Mouse (Mus musculus) midbrain, postnatal 0 days (tissue): ENCODE results near the gene Gm20388. TPM values are rescaled to one million over a fixed set of nuclear protein-coding genes. Genes with fewer than 3 reads are reported as not detected.

ENCODE experiments used
- ATAC-seq: fragments of 200-750 bp; cut with Nextera tagmentation; 2 replicates; pipeline ENCODE4 v1.8.0; 2017; ENCODE audit warnings: moderate number of reproducible peaks, mild to moderate bottlenecking, moderate TSS enrichment, moderate library complexity; ENCODE audit not compliant: low FRiP score
- DNase-seq: peaks from one replicate; pipeline ENCODE4 v3.0.0-alpha.2; 2015; ENCODE audit warnings: low spot score
- H3K27ac ChIP-seq: fragments of 300-500 bp; sonication (generic); 2 replicates; pipeline ENCODE4 v1.5.1; 2014; ENCODE audit warnings: low read depth, mild to moderate bottlenecking, low read length, mixed read lengths
- H3K27me3 ChIP-seq: fragments of 300-500 bp; sonication (generic); 2 replicates; pipeline ENCODE4 v1.6.1; 2014; ENCODE audit warnings: low read length, control low read depth, mixed read lengths; ENCODE audit not compliant: insufficient read depth
- H3K36me3 ChIP-seq: fragments of 300-500 bp; sonication (generic); 2 replicates; pipeline ENCODE4 v1.6.1; 2014; ENCODE audit warnings: low read length, control low read depth, mixed read lengths; ENCODE audit not compliant: insufficient read depth
- H3K4me1 ChIP-seq: fragments of 300-500 bp; sonication (generic); 2 replicates; pipeline ENCODE4 v1.6.1; 2014; ENCODE audit warnings: mild to moderate bottlenecking, control low read depth, antibody characterized with exemption, low read length, mixed read lengths; ENCODE audit not compliant: insufficient read depth
- H3K4me2 ChIP-seq: fragments of 300-500 bp; sonication (generic); 2 replicates; pipeline ENCODE4 v1.6.1; 2014; ENCODE audit warnings: low read depth, mild to moderate bottlenecking, low read length, mixed read lengths; ENCODE audit not compliant: poor library complexity, severe bottlenecking
- H3K4me3 ChIP-seq: fragments of 300-500 bp; sonication (generic); 2 replicates; pipeline ENCODE4 v1.5.1; 2014; ENCODE audit warnings: low read depth, mild to moderate bottlenecking, low read length, moderate library complexity
- H3K9ac ChIP-seq: fragments of 300-500 bp; sonication (generic); replicated peaks from 2 replicates; pipeline ENCODE4 v1.6.1; 2014; ENCODE audit warnings: mild to moderate bottlenecking, low read length, moderate library complexity, mixed read lengths; ENCODE audit not compliant: poor library complexity, severe bottlenecking
- H3K9me3 ChIP-seq: fragments of 300-500 bp; sonication (generic); 2 replicates; pipeline ENCODE4 v1.6.1; 2016; ENCODE audit warnings: low read length, control low read depth
- CTCF ChIP-seq: IDR thresholded peaks from 2 replicates; pipeline ENCODE4 v1.5.1; 2016; ENCODE audit warnings: antibody characterized with exemption, mild to moderate bottlenecking
- WGBS: fragments of 180-500 bp; shearing (Covaris S2); extraction: QIAGEN DNeasy Blood & Tissue Kit; methylation state at CpG from one replicate; pipeline ENCODE4 v1.1.7; 2014; 5-methylcytosine and 5-hydroxymethylcytosine counted together
- polyA plus RNA-seq: library from polyadenylated mRNA; unstranded; fragments of >200 nt; fragmentation: Nextera tagmentation; extraction: Ambion mirVana; gene quantifications from 2 replicates; pipeline ENCODE4 v1.2.1, GENCODE M21; 2015
- total RNA-seq: library from RNA; depleted of rRNA; stranded (reverse); fragments of >200 nt; gene quantifications from 2 replicates; pipeline ENCODE4 v1.2.3, GENCODE M21; 2014

Gm20388 gene
- total and polyA plus RNA-seq, 2 experiments from 2014 or later: 74.2 TPM; not detected in 1

- WGBS: 96% methylated on average over 2 of the region's 2 CpGs
- H3K27me3 ChIP-seq: no peaks in the 10 kb centered on the region
- H3K9me3 ChIP-seq: no peaks in the 10 kb centered on the region
- H3K4me1 ChIP-seq: no peaks in the 10 kb centered on the region
- no peak overlapping the region for H3K4me3 ChIP-seq
- H3K36me3 ChIP-seq: no peaks in the 10 kb centered on the region
- H3K27ac ChIP-seq: no peak overlapping the region
- no peak overlapping the region for H3K4me2 ChIP-seq
- DNase-seq: no peak
- no peak for ATAC-seq
- no peak overlapping the region for H3K9ac ChIP-seq
- TF ChIP-seq CTCF: no peak
Measured at GRCm38 (mm10) chr8:122169446-122169845, 2258.8 kb downstream of the Gm20388 start.

GRCm38 (mm10) chr8:122171823-122172222, 2261.2 kb downstream of the Gm20388 start:
- Histone ChIP-seq H3K9me3 (no peaks in the 10 kb centered on the region), H3K27me3 (no peaks in the 10 kb centered on the region), H3K4me2 (no peak overlapping the region), H3K4me1 (no peaks in the 10 kb centered on the region), H3K4me3 (no peak overlapping the region), H3K27ac (no peak overlapping the region), H3K9ac (no peak overlapping the region), H3K36me3 (no peaks in the 10 kb centered on the region)
- ATAC-seq (no peak), DNase-seq (no peak)
- no peak for TF ChIP-seq CTCF
- WGBS: 87% methylated on average over 4 of the region's 4 CpGs

- no peak for DNase-seq
- no peak overlapping the region for H3K4me2 ChIP-seq
- no peaks in the 10 kb centered on the region for H3K27me3 ChIP-seq
- WGBS: 52% methylated on average over 10 of the region's 10 CpGs
- ATAC-seq: no peak
- peak; percentile 27 for TF ChIP-seq CTCF
- no peaks in the 10 kb centered on the region for H3K9me3 ChIP-seq
- H3K9ac ChIP-seq: no peak overlapping the region
- H3K27ac ChIP-seq: no peak overlapping the region
- H3K4me3 ChIP-seq: no peak overlapping the region
- no peaks in the 10 kb centered on the region for H3K4me1 ChIP-seq
- no peaks in the 10 kb centered on the region for H3K36me3 ChIP-seq
Measured at GRCm38 (mm10) chr8:122174133-122174930, 2263.7 kb downstream of the Gm20388 start.

- Histone ChIP-seq H3K4me1 (no peaks in the 10 kb centered on the region), H3K36me3 (no peaks in the 10 kb centered on the region), H3K27ac (no peak overlapping the region), H3K9me3 (no peaks in the 10 kb centered on the region), H3K27me3 (no peaks in the 10 kb centered on the region), H3K4me2 (no peak overlapping the region), H3K4me3 (no peak overlapping the region), H3K9ac (no peak overlapping the region)
- 71% methylated on average over 4 of the region's 4 CpGs for WGBS
- ATAC-seq: no peak
- DNase-seq: no peak
- no peak for TF ChIP-seq CTCF
Measured at GRCm38 (mm10) chr8:122178392-122178890, 2267.8 kb downstream of the Gm20388 start.

- no peak for ATAC-seq
- Histone ChIP-seq H3K9ac (no peak overlapping the region), H3K4me2 (no peak overlapping the region), H3K36me3 (no peaks in the 10 kb centered on the region), H3K9me3 (no peaks in the 10 kb centered on the region), H3K4me3 (no peak overlapping the region), H3K4me1 (no peaks in the 10 kb centered on the region), H3K27me3 (no peaks in the 10 kb centered on the region), H3K27ac (no peak overlapping the region)
- no peak for TF ChIP-seq CTCF
- DNase-seq: no peak
- WGBS: 87% methylated on average over 7 of the region's 7 CpGs
Measured at GRCm38 (mm10) chr8:122179354-122179753, 2268.7 kb downstream of the Gm20388 start.

GRCm38 (mm10) chr8:122180116-122180515, 2269.5 kb downstream of the Gm20388 start:
- H3K36me3 ChIP-seq: no peaks in the 10 kb centered on the region
- no peak for TF ChIP-seq CTCF
- no peak for ATAC-seq
- no peaks in the 10 kb centered on the region for H3K4me1 ChIP-seq
- no peak overlapping the region for H3K4me2 ChIP-seq
- no peak overlapping the region for H3K9ac ChIP-seq
- 91% methylated on average over 9 of the region's 9 CpGs for WGBS
- H3K27ac ChIP-seq: no peak overlapping the region
- no peak for DNase-seq
- no peak overlapping the region for H3K4me3 ChIP-seq
- no peaks in the 10 kb centered on the region for H3K27me3 ChIP-seq
- H3K9me3 ChIP-seq: no peaks in the 10 kb centered on the region
